Mouse (Mus musculus): Measurements from ENCODE around the gene Zdhhc18. TPM values are rescaled to one million over a fixed set of nuclear protein-coding genes. Genes with fewer than 3 reads are reported as not detected.

The Zdhhc18 gene
- polyA plus RNA-seq, 1 experiment from 2014 or later = 2.9 TPM

- Histone ChIP-seq H3K4me1 (peaks cover 21% of the 10 kb centered on the region), H3K9me3 (no peaks in the 10 kb centered on the region), H3K27ac (no peak overlapping the region), H3K4me3 (no peak overlapping the region), H3K36me3 (peaks cover 32% of the 10 kb centered on the region), H3K27me3 (ENCODE audit: insufficient read depth, poor library complexity, severe bottlenecking) (no peaks in the 10 kb centered on the region)
- no peak for DNase-seq (ENCODE audit: low spot score)
- 83% methylated on average over 8 of the region's 8 CpGs for WGBS
Observed at GRCm38 (mm10) chr4:133620668-133621067, 29.3 kb downstream of the Zdhhc18 start.

GRCm38 (mm10) chr4:133619473-133620136 is 30.3 kb downstream of the Zdhhc18 start:
- WGBS = 69% methylated on average over 4 of the region's 4 CpGs
- no peak overlapping the region for H3K27ac ChIP-seq
- peaks cover 33% of the 10 kb centered on the region for H3K36me3 ChIP-seq
- H3K9me3 ChIP-seq = no peaks in the 10 kb centered on the region
- no peak for DNase-seq (ENCODE audit: low spot score)
- no peaks in the 10 kb centered on the region for H3K27me3 ChIP-seq (ENCODE audit: insufficient read depth, poor library complexity, severe bottlenecking)
- H3K4me3 ChIP-seq = no peak overlapping the region
- H3K4me1 ChIP-seq = peaks cover 25% of the 10 kb centered on the region

- H3K27ac ChIP-seq = no peak overlapping the region
- no peaks in the 10 kb centered on the region for H3K9me3 ChIP-seq
- peaks cover 43% of the 10 kb centered on the region for H3K36me3 ChIP-seq
- peaks cover 25% of the 10 kb centered on the region for H3K4me1 ChIP-seq
- no peak for DNase-seq (ENCODE audit: low spot score)
- H3K27me3 ChIP-seq (ENCODE audit: insufficient read depth, poor library complexity, severe bottlenecking) = no peaks in the 10 kb centered on the region
- no peak overlapping the region for H3K4me3 ChIP-seq
- WGBS = 88% methylated on average over 11 of the region's 11 CpGs
Observed at GRCm38 (mm10) chr4:133617936-133618335, 32.0 kb downstream of the Zdhhc18 start.

- 76% methylated on average over 10 of the region's 10 CpGs for WGBS
- Histone ChIP-seq H3K9me3 (0 out of 2 replicates have a peak, but pooled peaks cover 3% of the 10 kb centered on the region), H3K27me3 (ENCODE audit: insufficient read depth, poor library complexity, severe bottlenecking) (no peaks in the 10 kb centered on the region), H3K36me3 (peaks cover 55% of the 10 kb centered on the region), H3K4me3 (no peak overlapping the region), H3K4me1 (peaks cover 18% of the 10 kb centered on the region), H3K27ac (no peak overlapping the region)
- no peak for DNase-seq (ENCODE audit: low spot score)
Observed at GRCm38 (mm10) chr4:133615416-133615815, 34.5 kb downstream of the Zdhhc18 start.

- no peak for DNase-seq (ENCODE audit: low spot score)
- H3K4me1 ChIP-seq = peaks cover 22% of the 10 kb centered on the region
- no peaks in the 10 kb centered on the region for H3K27me3 ChIP-seq (ENCODE audit: insufficient read depth, poor library complexity, severe bottlenecking)
- peaks cover 54% of the 10 kb centered on the region for H3K36me3 ChIP-seq
- no peak overlapping the region for H3K27ac ChIP-seq
- 0 out of 2 replicates have a peak, but pooled peaks cover 3% of the 10 kb centered on the region for H3K9me3 ChIP-seq
- H3K4me3 ChIP-seq = no peak overlapping the region
- WGBS = 89% methylated on average over 8 of the region's 8 CpGs
Observed at GRCm38 (mm10) chr4:133614274-133614761, 35.6 kb downstream of the Zdhhc18 start.

- peaks cover 54% of the 10 kb centered on the region for H3K36me3 ChIP-seq
- no peak overlapping the region for H3K27ac ChIP-seq
- DNase-seq (ENCODE audit: low spot score) = no peak
- no peak overlapping the region for H3K4me3 ChIP-seq
- H3K9me3 ChIP-seq = 0 out of 2 replicates have a peak, but pooled peaks cover 3% of the 10 kb centered on the region
- WGBS = 87% methylated on average over 4 of the region's 4 CpGs
- no peaks in the 10 kb centered on the region for H3K27me3 ChIP-seq (ENCODE audit: insufficient read depth, poor library complexity, severe bottlenecking)
- H3K4me1 ChIP-seq = peaks cover 22% of the 10 kb centered on the region
Observed at GRCm38 (mm10) chr4:133613867-133614266, 36.1 kb downstream of the Zdhhc18 start.

- no peak overlapping the region for H3K4me3 ChIP-seq
- H3K36me3 ChIP-seq = peaks cover 61% of the 10 kb centered on the region
- H3K27me3 ChIP-seq (ENCODE audit: insufficient read depth, poor library complexity, severe bottlenecking) = no peaks in the 10 kb centered on the region
- 92% methylated on average over 8 of the region's 8 CpGs for WGBS
- H3K9me3 ChIP-seq = 0 out of 2 replicates have a peak, but pooled peaks cover 3% of the 10 kb centered on the region
- H3K4me1 ChIP-seq = peaks cover 22% of the 10 kb centered on the region
- no peak overlapping the region for H3K27ac ChIP-seq
- DNase-seq (ENCODE audit: low spot score) = no peak
Observed at GRCm38 (mm10) chr4:133613026-133613425, 36.9 kb downstream of the Zdhhc18 start.

- peaks cover 60% of the 10 kb centered on the region for H3K36me3 ChIP-seq
- peaks cover 22% of the 10 kb centered on the region for H3K4me1 ChIP-seq
- no peaks in the 10 kb centered on the region for H3K27me3 ChIP-seq (ENCODE audit: insufficient read depth, poor library complexity, severe bottlenecking)
- no peak overlapping the region for H3K27ac ChIP-seq
- WGBS = 93% methylated on average over 7 of the region's 7 CpGs
- no peak overlapping the region for H3K4me3 ChIP-seq
- DNase-seq (ENCODE audit: low spot score) = no peak
- 0 out of 2 replicates have a peak, but pooled peaks cover 3% of the 10 kb centered on the region for H3K9me3 ChIP-seq
Observed at GRCm38 (mm10) chr4:133612416-133612815, 37.5 kb downstream of the Zdhhc18 start.

GRCm38 (mm10) chr4:133611815-133612214 is 38.1 kb downstream of the Zdhhc18 start:
- no peak for DNase-seq (ENCODE audit: low spot score)
- Histone ChIP-seq H3K9me3 (0 out of 2 replicates have a peak, but pooled peaks cover 3% of the 10 kb centered on the region), H3K4me1 (peaks cover 21% of the 10 kb centered on the region), H3K27me3 (ENCODE audit: insufficient read depth, poor library complexity, severe bottlenecking) (no peaks in the 10 kb centered on the region), H3K27ac (no peak overlapping the region), H3K36me3 (peaks cover 65% of the 10 kb centered on the region), H3K4me3 (no peak overlapping the region)
- 95% methylated on average over 5 of the region's 5 CpGs for WGBS

GRCm38 (mm10) chr4:133609719-133610118 is 40.2 kb downstream of the Zdhhc18 start:
- Histone ChIP-seq H3K36me3 (peaks cover 71% of the 10 kb centered on the region), H3K27ac (no peak overlapping the region), H3K27me3 (ENCODE audit: insufficient read depth, poor library complexity, severe bottlenecking) (no peaks in the 10 kb centered on the region), H3K9me3 (0 out of 2 replicates have a peak, but pooled peaks cover 3% of the 10 kb centered on the region), H3K4me1 (peaks cover 16% of the 10 kb centered on the region), H3K4me3 (no peak overlapping the region)
- 24% methylated on average over 6 of the region's 6 CpGs for WGBS
- DNase-seq (ENCODE audit: low spot score) = peak; percentile 91

- 71% methylated on average over 10 of the region's 10 CpGs for WGBS
- Histone ChIP-seq H3K4me1 (peaks cover 16% of the 10 kb centered on the region; the same call in 1 of the 2 replicates), H3K27me3 (ENCODE audit: insufficient read depth, poor library complexity, severe bottlenecking) (peaks cover 15% of the 10 kb centered on the region), H3K36me3 (peaks cover 54% of the 10 kb centered on the region), H3K27ac (no peak overlapping the region), H3K4me3 (no peak overlapping the region), H3K9me3 (0 out of 2 replicates have a peak, but pooled peaks cover 3% of the 10 kb centered on the region)
- no peak for DNase-seq (ENCODE audit: low spot score)
Observed at GRCm38 (mm10) chr4:133607284-133607683, 42.7 kb downstream of the Zdhhc18 start.

GRCm38 (mm10) chr4:133605330-133605729 is 44.6 kb downstream of the Zdhhc18 start:
- Histone ChIP-seq H3K4me3 (no peak overlapping the region), H3K36me3 (peaks cover 41% of the 10 kb centered on the region), H3K9me3 (no peaks in the 10 kb centered on the region), H3K27ac (no peak overlapping the region), H3K27me3 (ENCODE audit: insufficient read depth, poor library complexity, severe bottlenecking) (peaks cover 33% of the 10 kb centered on the region), H3K4me1 (peaks cover 23% of the 10 kb centered on the region)
- no peak for DNase-seq (ENCODE audit: low spot score)
- 47% methylated on average over 9 of the region's 9 CpGs for WGBS

GRCm38 (mm10) chr4:133604856-133605255 is 45.1 kb downstream of the Zdhhc18 start:
- 60% methylated on average over 6 of the region's 6 CpGs for WGBS
- peaks cover 41% of the 10 kb centered on the region for H3K36me3 ChIP-seq

More at GRCm38 (mm10) chr4:133604856-133605255, 45.1 kb downstream of the Zdhhc18 start:
- peaks cover 22% of the 10 kb centered on the region for H3K4me1 ChIP-seq
- no peaks in the 10 kb centered on the region for H3K9me3 ChIP-seq
- DNase-seq (ENCODE audit: low spot score) = no peak
- H3K4me3 ChIP-seq = no peak overlapping the region
- H3K27ac ChIP-seq = no peak overlapping the region
- H3K27me3 ChIP-seq (ENCODE audit: insufficient read depth, poor library complexity, severe bottlenecking) = peaks cover 38% of the 10 kb centered on the region
